Mouse (Mus musculus) ES-Bruce4 (cell line): ENCODE results near the gene H2-Q7.
"Not testable (repeated sequence)": the region's sequence is repeated elsewhere in the genome, so short reads cannot be mapped to it uniquely, and the experiment has no call there.

Experiments used
- CTCF ChIP-seq: IDR thresholded peaks from one replicate; pipeline ENCODE4 v1.8.1; 2011; ENCODE audit warnings: low read depth, low read length
- POLR2A ChIP-seq: IDR thresholded peaks from one replicate; pipeline ENCODE4 v1.8.1; 2011; ENCODE audit warnings: low read length; ENCODE audit not compliant: insufficient read depth

GRCm38 (mm10) chr17:35435577-35435976, 3.4 kb upstream of the H2-Q7 start:
- TF ChIP-seq POLR2A, CTCF: not testable (repeated sequence)
